Mouse (Mus musculus) lung, adult 2 months (tissue): ENCODE measurements around the gene Cacna2d3.

ENCODE experiments used
- CTCF ChIP-seq: fragments of 200-500 bp; IDR thresholded peaks from 2 replicates; pipeline ENCODE4 v1.5.1; 2011; ENCODE audit warnings: mild to moderate bottlenecking, low read length, control low read depth; ENCODE audit not compliant: insufficient read depth
- POLR2A ChIP-seq: fragments of 200-500 bp; IDR thresholded peaks from 2 replicates; pipeline ENCODE4 v1.6.1; 2011; ENCODE audit warnings: low read depth, mild to moderate bottlenecking, control low read depth, low read length, borderline replicate concordance; ENCODE audit errors: extremely low read depth

DNA sequence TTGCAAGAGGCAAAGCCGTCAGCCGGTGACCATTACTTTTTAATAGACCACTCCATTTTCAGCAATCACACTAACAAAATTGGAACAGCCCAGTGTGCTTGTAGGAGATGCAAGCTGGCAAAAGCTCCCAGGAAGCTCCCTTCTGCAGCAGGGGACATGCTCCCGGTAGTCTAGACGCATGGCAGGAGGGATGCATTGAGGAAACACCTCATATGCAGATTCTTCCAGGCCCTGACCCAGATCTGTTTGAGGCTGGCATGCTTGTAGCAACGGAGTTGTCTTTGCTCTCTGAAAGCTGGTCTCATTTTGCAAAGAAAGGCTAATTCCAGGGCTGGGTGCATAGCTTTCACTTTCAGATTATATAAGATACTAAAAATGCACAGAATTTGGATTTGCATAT is 31.2 kb upstream of the Cacna2d3 start:
- TF ChIP-seq CTCF, result no peak
- TF ChIP-seq POLR2A, result no peak
